Mouse (Mus musculus): ENCODE results near the gene Renbp. TPM values are rescaled to one million over a fixed set of nuclear protein-coding genes. Genes with fewer than 3 reads are reported as not detected.

Gene Renbp
- total RNA-seq, 2 experiments from 2014 or later: 14.2 to 14.9 TPM

DNA sequence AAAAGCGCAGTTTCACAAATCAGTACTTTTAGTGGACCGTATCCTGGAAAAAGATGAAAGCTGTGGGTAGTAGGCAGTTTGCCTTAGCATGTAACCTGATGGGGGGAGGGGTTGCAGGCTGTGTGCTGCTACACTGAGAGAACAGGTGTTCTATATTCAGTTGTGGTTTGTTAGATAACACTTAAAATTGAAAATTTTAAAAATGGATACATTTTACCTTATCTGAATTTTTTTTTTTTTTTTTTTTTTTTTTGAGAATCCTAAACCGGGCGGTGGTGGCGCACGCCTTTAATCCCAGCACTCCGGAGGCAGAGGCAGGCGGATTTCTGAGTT is 8.1 kb downstream of the Renbp start:
- intact Hi-C loops (cut with DNase I): loop anchor here (5.0 kb wide), 1 partner anchor 135 kb away; the partner anchor contains the start of genes Idh3g and Ssr4
- DNase-seq: no peak

- DNase-seq: peak; percentile 91 to 93
Observed at GRCm38 (mm10) chrX:73921823-73922549, 8.7 kb downstream of the Renbp start, which contains the start of the genes Arhgap4 and Naa10. Arhgap4 (minus strand) TSS chrX:73921870. Naa10 (minus strand) TSS chrX:73921944.

GRCm38 (mm10) chrX:73921285-73921822 is 9.3 kb downstream of the Renbp start:
- intact Hi-C loops (cut with DNase I): loop anchor here (5.0 kb wide), 1 partner anchor 134 kb away; the partner anchor contains the start of genes Idh3g and Ssr4

More at GRCm38 (mm10) chrX:73921823-73922549, 8.7 kb downstream of the Renbp start, which contains the start of the genes Arhgap4 and Naa10:
- intact Hi-C loops (cut with DNase I): loop anchor here (5.0 kb wide), 1 partner anchor 135 kb away; the partner anchor contains the start of genes Idh3g and Ssr4

DNA sequence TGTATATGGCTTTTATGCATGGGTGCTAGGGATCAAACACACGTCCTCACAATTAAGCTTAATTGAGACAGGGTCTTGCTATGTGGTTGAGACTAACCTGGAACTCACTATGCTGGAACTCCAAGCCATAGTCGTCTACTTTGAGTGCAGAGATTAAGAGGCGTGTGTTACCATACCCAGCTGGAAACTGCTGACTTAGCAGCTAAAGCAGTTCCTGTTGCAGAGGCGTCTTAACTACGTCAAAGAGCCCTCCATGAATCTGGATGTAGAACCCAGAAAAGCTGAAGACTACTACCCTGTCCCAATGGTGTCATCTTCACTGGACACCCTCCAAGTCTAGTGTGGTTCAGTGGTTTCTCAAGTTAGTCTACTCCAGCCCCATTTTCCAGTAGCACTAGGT is 12.0 kb downstream of the Renbp start:
- no peak for DNase-seq
- intact Hi-C loops (cut with DNase I): no loop called here

More at GRCm38 (mm10) chrX:73921285-73921822, 9.3 kb downstream of the Renbp start:
- no peak for DNase-seq

GRCm38 (mm10) chrX:73916945-73917344 is 13.7 kb downstream of the Renbp start:
- intact Hi-C loops (cut with DNase I): no loop called here

DNA sequence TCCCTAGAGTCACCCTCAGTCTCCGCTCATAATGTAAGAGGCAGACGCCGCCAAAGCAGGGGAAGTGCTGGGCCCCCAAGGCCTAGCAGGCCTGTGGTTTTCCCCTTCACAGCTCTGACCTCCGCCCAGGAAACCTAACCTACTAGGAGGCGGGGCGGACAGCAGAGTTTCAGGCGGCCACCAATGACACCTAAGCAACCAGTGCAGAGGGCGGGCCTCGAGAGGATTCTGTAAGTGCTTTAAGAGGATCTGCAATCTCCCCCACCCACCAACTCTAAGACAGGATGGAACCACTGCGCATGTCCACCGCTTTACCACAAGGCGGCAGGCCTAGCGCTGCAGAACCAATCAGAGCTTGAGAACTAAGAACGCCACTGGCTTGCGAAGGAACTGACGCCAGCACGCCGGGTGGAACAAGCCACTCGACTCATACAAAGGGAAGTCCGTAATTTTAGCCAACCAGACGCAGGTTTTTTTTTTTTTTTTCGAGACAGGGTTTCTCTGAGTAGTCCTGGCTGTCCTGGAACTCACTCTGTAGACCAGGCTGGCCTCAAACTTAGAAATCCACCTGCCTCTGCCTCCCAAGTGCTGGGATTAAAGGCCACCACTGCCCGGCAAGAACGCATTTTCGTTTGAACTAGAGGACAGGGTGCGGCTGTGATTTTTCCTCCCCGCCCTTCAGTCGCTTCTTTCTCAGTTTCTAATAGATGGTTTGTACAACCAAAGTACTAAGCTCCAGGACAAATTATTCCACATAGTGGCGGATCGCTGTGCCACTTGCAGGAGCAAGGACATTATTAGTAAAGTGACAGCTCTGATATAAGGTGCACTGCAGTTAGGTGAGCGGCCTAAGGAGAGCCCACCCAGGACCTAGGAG is 15.6 kb downstream of the Renbp start:
- DNase-seq: peak; percentile 91 to 92
- intact Hi-C loops (cut with DNase I): no loop called here

More at GRCm38 (mm10) chrX:73916945-73917344, 13.7 kb downstream of the Renbp start:
- DNase-seq: no peak

GRCm38 (mm10) chrX:73911588-73911987 is 19.1 kb downstream of the Renbp start:
- peak in 1 of 2 experiments; percentile 6 for DNase-seq
- intact Hi-C loops (cut with DNase I): no loop called here

GRCm38 (mm10) chrX:73911156-73911555 is 19.5 kb downstream of the Renbp start:
- DNase-seq: peak in 1 of 2 experiments; percentile 12
- intact Hi-C loops (cut with DNase I): no loop called here

- intact Hi-C loops (cut with DNase I): no loop called here
Observed at GRCm38 (mm10) chrX:73910451-73910850, 20.2 kb downstream of the Renbp start.

GRCm38 (mm10) chrX:73910049-73910448 is 20.6 kb downstream of the Renbp start:
- intact Hi-C loops (cut with DNase I): no loop called here
- no peak for DNase-seq

More at GRCm38 (mm10) chrX:73910451-73910850, 20.2 kb downstream of the Renbp start:
- no peak for DNase-seq

DNA sequence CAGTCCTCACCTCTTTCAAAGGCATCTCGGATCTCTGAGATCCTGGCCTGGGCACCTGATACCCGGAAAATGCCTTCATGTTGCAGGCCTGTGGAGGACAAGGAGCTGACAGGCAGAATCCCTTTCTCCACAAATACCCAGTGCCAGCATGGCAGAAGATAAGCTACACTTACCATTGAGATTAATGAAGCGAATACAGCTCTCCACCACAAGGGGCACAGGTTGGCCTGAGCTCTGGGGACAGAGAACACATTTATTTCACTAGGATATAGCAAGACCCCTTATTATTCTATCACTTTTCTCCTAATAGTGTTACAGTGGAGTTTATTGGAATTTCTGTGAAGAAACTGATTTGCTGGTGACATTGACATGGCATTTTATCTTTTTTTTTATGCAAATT is 32.7 kb downstream of the Renbp start:
- no peak for DNase-seq
- intact Hi-C loops (cut with DNase I): loop anchor here (2.0 to 5.0 kb wide), 2 partner anchors 99 to 226 kb away; partner anchors contain the start of gene Slc6a8

DNA sequence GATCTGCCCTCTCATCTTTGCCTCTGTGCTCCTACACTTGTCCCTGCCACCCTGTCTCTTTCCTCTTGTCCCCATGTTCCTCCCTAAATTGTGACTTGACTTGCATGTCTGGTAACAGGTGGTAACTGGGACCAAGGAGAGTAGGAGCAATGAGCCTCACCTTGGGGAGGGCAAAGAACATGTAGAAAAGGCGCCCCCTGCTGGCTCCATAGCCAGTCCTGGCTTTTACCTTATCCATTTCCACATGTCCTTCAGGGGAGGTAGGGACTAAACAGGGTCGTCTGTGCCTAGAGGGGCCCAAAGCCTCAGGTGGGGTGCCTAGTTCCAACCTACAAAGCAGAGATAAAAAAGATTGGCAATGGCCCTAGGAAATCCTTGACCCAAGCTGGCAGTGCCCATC is 34.9 kb downstream of the Renbp start, which contains the start of gene L1cam:
TSS of gene L1cam (minus strand) at position 387 of the 400 bp plus-strand sequence.
- intact Hi-C loops (cut with DNase I): loop anchor here (2.0 to 5.0 kb wide), 2 partner anchors 97 to 223 kb away; partner anchors contain the start of gene Slc6a8

DNA sequence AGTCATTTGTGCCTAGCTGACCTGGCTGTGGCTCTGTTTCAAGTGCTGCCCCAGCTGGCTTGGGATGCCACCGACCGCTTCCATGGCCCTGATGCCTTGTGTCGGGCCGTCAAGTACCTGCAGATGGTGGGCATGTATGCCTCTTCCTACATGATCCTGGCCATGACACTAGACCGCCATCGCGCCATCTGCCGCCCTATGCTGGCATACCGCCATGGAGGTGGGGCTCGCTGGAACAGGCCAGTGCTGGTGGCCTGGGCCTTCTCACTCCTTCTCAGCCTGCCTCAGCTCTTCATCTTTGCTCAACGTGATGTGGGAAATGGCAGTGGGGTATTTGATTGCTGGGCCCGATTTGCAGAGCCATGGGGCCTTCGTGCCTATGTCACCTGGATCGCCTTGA is 37.8 kb downstream of the Renbp start:
- DNase-seq: no peak
- intact Hi-C loops (cut with DNase I): no loop called here

More for the DNA sequence above, 34.9 kb downstream of the Renbp start, which contains the start of gene L1cam:
- DNase-seq: peak; percentile 23 to 31

- intact Hi-C loops (cut with DNase I): no loop called here
- DNase-seq: no peak
Observed at GRCm38 (mm10) chrX:73891551-73892152, 39.0 kb downstream of the Renbp start, which contains the start of gene Avpr2. Avpr2 (plus strand) TSS chrX:73892102.

GRCm38 (mm10) chrX:73881463-73881862 is 49.2 kb downstream of the Renbp start:
- no peak for DNase-seq
- intact Hi-C loops (cut with DNase I): no loop called here

DNA sequence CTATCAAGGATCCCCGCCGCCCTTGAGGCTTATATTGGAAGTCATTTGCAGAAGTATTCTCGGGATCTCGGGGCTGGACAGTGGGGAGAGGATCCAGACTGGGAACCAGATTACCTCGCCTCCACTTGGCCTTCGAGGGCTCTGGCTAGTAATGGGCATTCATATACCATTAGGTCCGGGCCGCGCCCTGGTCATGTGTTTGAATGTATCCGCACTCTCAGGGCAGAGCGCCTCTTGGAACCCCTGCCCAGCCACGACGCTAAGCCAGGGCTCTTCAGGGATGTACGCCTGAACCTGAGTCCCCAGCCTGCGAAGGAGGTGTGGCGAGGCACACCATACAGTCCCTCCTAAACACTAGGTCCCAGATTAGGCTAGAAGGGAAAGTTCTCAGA is 49.6 kb downstream of the Renbp start:
- intact Hi-C loops (cut with DNase I): no loop called here
- DNase-seq: no peak

DNA sequence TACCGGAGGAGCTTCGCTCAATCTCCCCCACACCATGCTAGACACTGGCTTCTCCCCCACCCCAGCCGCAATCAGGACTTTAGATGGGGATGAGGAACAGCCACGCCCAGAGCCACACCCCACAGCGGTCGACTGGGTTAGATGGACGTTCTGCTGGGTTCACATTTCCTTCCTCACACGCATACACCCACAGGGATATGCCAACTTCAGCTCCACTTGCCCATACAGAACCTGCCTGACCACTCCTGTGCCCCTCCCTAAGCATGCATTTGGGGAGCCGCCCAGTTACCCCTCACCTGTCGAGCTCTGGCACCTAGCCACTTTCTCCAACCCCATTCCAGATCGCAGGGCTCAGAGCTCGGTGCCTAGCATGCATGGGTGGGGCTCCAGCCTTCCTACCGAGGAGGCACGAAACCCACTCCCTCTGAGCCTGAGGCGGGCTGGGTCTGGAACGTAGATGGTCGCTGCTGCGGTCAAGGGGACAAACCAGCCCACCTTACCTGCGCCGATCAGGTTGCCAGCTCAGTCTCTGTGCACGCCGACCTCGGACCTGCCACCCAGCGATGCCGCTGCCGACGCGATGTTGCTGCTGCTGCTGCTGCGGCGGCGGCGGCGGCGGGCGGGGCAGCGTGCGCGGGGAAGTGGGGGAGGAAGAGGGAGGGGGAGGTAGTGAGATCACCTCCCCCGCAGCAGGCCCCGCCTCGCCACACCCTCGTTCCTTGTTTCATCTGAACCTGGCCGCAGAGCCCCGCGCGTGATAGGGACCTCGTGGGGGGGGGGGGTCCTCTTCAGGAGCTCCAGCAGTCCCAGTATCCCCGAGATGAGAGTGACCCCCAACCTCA is 50.2 kb downstream of the Renbp start:
- peak in 1 of 2 experiments; percentile 13 for DNase-seq
- intact Hi-C loops (cut with DNase I): no loop called here

DNA sequence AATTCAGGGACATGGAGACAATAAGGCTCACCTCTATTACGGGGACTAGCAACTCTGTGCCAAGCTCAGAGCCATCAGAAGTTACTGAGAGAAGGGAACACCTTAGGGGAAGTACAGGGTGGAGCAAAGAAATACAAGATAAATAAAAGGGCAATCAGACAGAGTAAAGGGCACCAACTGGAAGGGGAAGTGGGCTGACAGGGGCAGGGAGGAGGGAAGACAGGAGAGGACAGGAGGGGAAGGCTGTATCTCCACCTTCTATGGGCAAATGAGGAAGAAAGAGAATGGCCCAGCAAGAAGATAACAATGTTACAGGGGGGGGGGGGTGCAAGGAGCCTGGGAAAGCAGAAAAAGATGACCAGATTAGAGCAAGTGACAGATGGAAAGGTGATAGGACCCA is 53.6 kb downstream of the Renbp start:
- no peak for DNase-seq
- intact Hi-C loops (cut with DNase I): no loop called here

GRCm38 (mm10) chrX:73875881-73876280 is 54.8 kb downstream of the Renbp start:
- intact Hi-C loops (cut with DNase I): no loop called here
- DNase-seq: no peak

Measured in heart, postnatal 10 days (tissue).